Mouse (Mus musculus) CD4-positive, CD25-positive, alpha-beta regulatory T cell (primary cell): Measurements from ENCODE around the gene Pth2r. TPM values are rescaled to one million over a fixed set of nuclear protein-coding genes. Genes with fewer than 3 reads are reported as not detected.

Source experiments
- polyA plus RNA-seq: library from polyadenylated mRNA; unstranded; fragments of 100-300 nt; shearing (Covaris generic); gene quantifications from one replicate; pipeline ENCODE4 v1.2.1, GENCODE M21; 2017

The Pth2r gene
- not detected for polyA plus RNA-seq

GRCm38 (mm10) chr1:65281756-65282155 is at the start of gene Pth2r:
Gene Pth2r, plus strand, starts transcription at chr1:65282056.

Other genes starting within 250 kb of the Pth2r start
- 0.29 TPM for gene Akr1cl, start 249.3 kb upstream of the Pth2r start, polyA plus RNA-seq
- not detected for gene Cryge, start 230.9 kb upstream of the Pth2r start, polyA plus RNA-seq
- gene Crygd, start 218.6 kb upstream of the Pth2r start, polyA plus RNA-seq = not detected
- not detected for gene Crygc, start 208.4 kb upstream of the Pth2r start, polyA plus RNA-seq
- not detected for gene Crygb, start 199.8 kb upstream of the Pth2r start, polyA plus RNA-seq
- gene Cryga, start 178.7 kb upstream of the Pth2r start, polyA plus RNA-seq = not detected
- gene Gm28845, start 162.5 kb upstream of the Pth2r start, polyA plus RNA-seq = not detected
- gene D630023F18Rik, start 158.8 kb upstream of the Pth2r start, polyA plus RNA-seq = not detected
- 13.1 TPM for gene Idh1, start 95.6 kb upstream of the Pth2r start, polyA plus RNA-seq
- 24.2 TPM for gene Pikfyve, start 95.4 kb upstream of the Pth2r start, polyA plus RNA-seq